Mouse (Mus musculus): ENCODE measurements around the gene Capn15. TPM values are rescaled to one million over a fixed set of nuclear protein-coding genes. Genes with fewer than 3 reads are reported as not detected.

Gene Capn15
- total and polyA plus RNA-seq, 3 experiments = 5.6 to 16.2 TPM; not detected in 1

- Histone ChIP-seq H3K36me3 (ENCODE audit: control insufficient read depth in 1 of 2, insufficient read depth in 2 of 2, low read length in 2 of 2) (peaks cover 0 to 13% of the 10 kb centered on the region in 2 experiments; a peak in 2 of 4 replicates), H3K9ac (ENCODE audit: control insufficient read depth, low read depth, low read length, poor library complexity, severe bottlenecking) (no peak overlapping the region), H3K9me3 (replicated peaks; ENCODE audit: insufficient read depth, low read length) (no peaks in the 10 kb centered on the region), H3K27me3 (ENCODE audit: control insufficient read depth in 1 of 2, insufficient read depth in 2 of 2, low read length in 2 of 2) (no peaks in the 10 kb centered on the region), H3K4me1 (ENCODE audit: control insufficient read depth in 1 of 2, insufficient read depth in 2 of 2, low read length in 2 of 2) (peaks cover 6 to 23% of the 10 kb centered on the region in 2 experiments), H3K4me3 (ENCODE audit: control insufficient read depth in 1 of 2, insufficient read depth in 1 of 2, low read depth in 2 of 2, low read length in 2 of 2) (no peak overlapping the region), H3K79me2 (ENCODE audit: control insufficient read depth, insufficient read depth, low read length, poor library complexity) (no peaks in the 10 kb centered on the region), H3K27ac (ENCODE audit: control insufficient read depth, low read depth, low read length) (no peak overlapping the region)
- DNase-seq (ENCODE audit: low read depth, low spot score) = no peak
- TF ChIP-seq TAL1 (IDR thresholded peaks at IDR 0.05; ENCODE audit: low read length) (no peak), MAFK (IDR thresholded peaks at IDR 0.05; ENCODE audit: borderline replicate concordance, low read depth, low read length) (no peak), SMC3 (IDR thresholded peaks at IDR 0.05; ENCODE audit: low read depth, low read length) (no peak), KAT2A (conservative IDR thresholded peaks at IDR 0.05; ENCODE audit: low read depth, low read length) (no peak)
Measured at GRCm38 (mm10) chr17:25948051-25948450, 37.5 kb downstream of the Capn15 start.

GRCm38 (mm10) chr17:25947576-25947975 lies 38.0 kb downstream of the Capn15 start:
- TF ChIP-seq CHD1 (IDR thresholded peaks at IDR 0.05; ENCODE audit: low read depth, low read length) (no peak), MXI1 (IDR thresholded peaks at IDR 0.05; ENCODE audit: low read depth, low read length) (no peak), RAD21 (IDR thresholded peaks at IDR 0.05; ENCODE audit: low read depth, low read length) (no peak), TBP (IDR thresholded peaks at IDR 0.05; ENCODE audit: low read depth, low read length) (no peak), CTCF (IDR thresholded peaks at IDR 0.05 in 2 of 3, conservative IDR thresholded peaks at IDR 0.05 in 1 of 3; ENCODE audit: control insufficient read depth in 1 of 3, insufficient read depth in 1 of 3, low read depth in 2 of 3, low read length in 3 of 3, poor library complexity in 1 of 3, severe bottlenecking in 1 of 3) (no peak), MEF2A (IDR thresholded peaks at IDR 0.05; ENCODE audit: extremely low read depth, insufficient replicate concordance, low read depth, low read length, poor library complexity, severe bottlenecking) (no peak), POLR2AphosphoS2 (IDR thresholded peaks at IDR 0.05; ENCODE audit: low read length) (no peak), KAT2A (conservative IDR thresholded peaks at IDR 0.05; ENCODE audit: low read depth, low read length) (no peak)
- DNase-seq (ENCODE audit: low read depth, low spot score) = no peak
- Histone ChIP-seq H3K36me3 (ENCODE audit: control insufficient read depth in 1 of 2, insufficient read depth in 2 of 2, low read length in 2 of 2) (peaks cover 0 to 13% of the 10 kb centered on the region in 2 experiments; a peak in 2 of 4 replicates), H3K9me3 (replicated peaks; ENCODE audit: insufficient read depth, low read length) (no peaks in the 10 kb centered on the region), H3K9ac (ENCODE audit: control insufficient read depth, low read depth, low read length, poor library complexity, severe bottlenecking) (no peak overlapping the region), H3K4me1 (ENCODE audit: control insufficient read depth in 1 of 2, insufficient read depth in 2 of 2, low read length in 2 of 2) (peaks cover 8 to 24% of the 10 kb centered on the region in 2 experiments), H3K27ac (ENCODE audit: control insufficient read depth, low read depth, low read length) (no peak overlapping the region), H3K79me2 (ENCODE audit: control insufficient read depth, insufficient read depth, low read length, poor library complexity) (no peaks in the 10 kb centered on the region), H3K27me3 (ENCODE audit: control insufficient read depth in 1 of 2, insufficient read depth in 2 of 2, low read length in 2 of 2) (no peaks in the 10 kb centered on the region), H3K4me3 (ENCODE audit: control insufficient read depth in 1 of 2, insufficient read depth in 1 of 2, low read depth in 2 of 2, low read length in 2 of 2) (no peak overlapping the region)

DNA sequence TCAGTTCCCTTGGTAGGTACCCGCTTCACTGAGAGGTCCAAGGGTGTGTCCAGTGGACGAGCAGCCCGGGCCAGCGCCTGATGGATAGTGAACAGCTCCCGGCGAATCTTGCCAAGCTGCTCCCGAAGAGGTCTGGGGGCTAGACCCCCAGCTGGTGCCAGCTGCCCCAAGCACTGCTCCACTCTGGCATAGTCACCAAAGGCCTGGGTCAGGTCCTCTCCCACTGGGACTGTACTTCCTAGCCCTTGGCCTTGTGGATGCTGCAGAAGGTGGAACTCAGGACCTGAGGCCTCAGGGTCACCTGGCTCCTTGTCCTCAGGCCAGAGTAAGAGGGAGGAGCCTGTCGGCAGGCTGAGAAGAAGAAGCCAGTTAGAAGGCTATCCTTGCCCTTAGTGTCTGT lies 38.7 kb downstream of the Capn15 start:
- H3K4me1 ChIP-seq (ENCODE audit: control insufficient read depth in 1 of 2, insufficient read depth in 2 of 2, low read length in 2 of 2) = peaks cover 10 to 24% of the 10 kb centered on the region in 2 experiments
- DNase-seq (ENCODE audit: low read depth, low spot score) = no peak
- H3K4me3 ChIP-seq (ENCODE audit: control insufficient read depth in 1 of 2, insufficient read depth in 1 of 2, low read depth in 2 of 2, low read length in 2 of 2) = no peak overlapping the region
- no peak overlapping the region for H3K9ac ChIP-seq (ENCODE audit: control insufficient read depth, low read depth, low read length, poor library complexity, severe bottlenecking)
- TF ChIP-seq ZNF384 (IDR thresholded peaks at IDR 0.05; ENCODE audit: low read depth, low read length) = no peak
- TF ChIP-seq TBP (IDR thresholded peaks at IDR 0.05; ENCODE audit: low read depth, low read length) = no peak
- TF ChIP-seq MYC (IDR thresholded peaks at IDR 0.05; ENCODE audit: low read depth, low read length) = no peak
- no peak for TF ChIP-seq GATA1 (IDR thresholded peaks at IDR 0.05; ENCODE audit: low read depth, low read length)
- TF ChIP-seq MAFK (IDR thresholded peaks at IDR 0.05; ENCODE audit: borderline replicate concordance, low read depth, low read length) = no peak
- no peak for TF ChIP-seq ZMIZ1 (IDR thresholded peaks at IDR 0.05; ENCODE audit: low read depth, low read length)
- TF ChIP-seq JUND (IDR thresholded peaks at IDR 0.05; ENCODE audit: low read depth, low read length) = no peak
- no peak for TF ChIP-seq MAZ (IDR thresholded peaks at IDR 0.05; ENCODE audit: low read depth, low read length)
- TF ChIP-seq SMC3 (IDR thresholded peaks at IDR 0.05; ENCODE audit: low read depth, low read length) = no peak
- TF ChIP-seq POLR2A (IDR thresholded peaks at IDR 0.05; ENCODE audit: control insufficient read depth in 1 of 2, insufficient read depth in 1 of 2, low read depth in 1 of 2, low read length in 2 of 2, poor library complexity in 1 of 2) = no peak
- no peak for TF ChIP-seq MEF2A (IDR thresholded peaks at IDR 0.05; ENCODE audit: extremely low read depth, insufficient replicate concordance, low read depth, low read length, poor library complexity, severe bottlenecking)
- H3K9me3 ChIP-seq (replicated peaks; ENCODE audit: insufficient read depth, low read length) = no peaks in the 10 kb centered on the region
- peaks cover 4% of the 10 kb centered on the region for H3K79me2 ChIP-seq (ENCODE audit: control insufficient read depth, insufficient read depth, low read length, poor library complexity)
- H3K27me3 ChIP-seq (ENCODE audit: control insufficient read depth in 1 of 2, insufficient read depth in 2 of 2, low read length in 2 of 2) = no peaks in the 10 kb centered on the region
- peaks cover 0 to 13% of the 10 kb centered on the region in 2 experiments; a peak in 2 of 4 replicates for H3K36me3 ChIP-seq (ENCODE audit: control insufficient read depth in 1 of 2, insufficient read depth in 2 of 2, low read length in 2 of 2)
- H3K27ac ChIP-seq (ENCODE audit: control insufficient read depth, low read depth, low read length) = no peak overlapping the region

Measured in MEL (cell line).